Mouse (Mus musculus) hematopoietic stem cell, adult 5-6 weeks (primary cell): ENCODE measurements around the gene Apon. TPM values are rescaled to one million over a fixed set of nuclear protein-coding genes. Genes with fewer than 3 reads are reported as not detected.
A peak's percentile ranks its signal among the peaks of the same experiment; 100 is the strongest.

Source experiments
- ATAC-seq, 2 experiments: fragments of 125-278 bp in 1 of 2; replicated peaks in 1 of 2; 2 replicates each; pipeline ENCODE4 v1.8.0; 2016 to 2017; ENCODE audit warnings: inconsistent platforms in 2 of 2, mild to moderate bottlenecking in 2 of 2, moderate number of reproducible peaks in 2 of 2, low read depth in 1 of 2, moderate TSS enrichment in 1 of 2; ENCODE audit not compliant: low FRiP score in 2 of 2, poor library complexity in 2 of 2, severe bottlenecking in 2 of 2, insufficient read depth in 1 of 2, low TSS enrichment in 1 of 2
- total RNA-seq: library from RNA; stranded (forward); fragments of 172-1452, 232-1000 nt; gene quantifications from 2 replicates; pipeline ENCODE4 v1.2.3, GENCODE M21; 2017

The Apon gene
- total RNA-seq, 1 experiment from 2014 or later = not detected

DNA sequence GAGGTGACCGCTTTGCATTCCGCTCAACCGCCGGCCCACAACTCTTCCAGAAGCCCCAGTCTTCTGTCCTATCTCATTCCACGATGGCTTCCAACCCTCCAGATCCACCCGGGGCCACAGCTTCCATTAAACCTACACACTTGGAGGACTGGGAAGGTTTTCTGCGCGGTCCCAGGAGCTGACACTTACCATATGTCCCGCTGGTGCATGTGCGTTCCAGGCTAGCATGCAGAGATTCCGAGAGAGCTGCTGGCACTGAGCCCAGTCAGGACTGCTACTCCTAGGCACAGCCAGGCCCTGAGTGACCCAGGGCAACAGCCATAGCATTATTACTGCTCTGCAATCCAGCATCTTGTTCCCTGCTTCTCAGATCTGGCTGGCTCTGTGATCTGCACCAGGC lies 43.7 kb downstream of the Apon start:
- no peak for ATAC-seq

DNA sequence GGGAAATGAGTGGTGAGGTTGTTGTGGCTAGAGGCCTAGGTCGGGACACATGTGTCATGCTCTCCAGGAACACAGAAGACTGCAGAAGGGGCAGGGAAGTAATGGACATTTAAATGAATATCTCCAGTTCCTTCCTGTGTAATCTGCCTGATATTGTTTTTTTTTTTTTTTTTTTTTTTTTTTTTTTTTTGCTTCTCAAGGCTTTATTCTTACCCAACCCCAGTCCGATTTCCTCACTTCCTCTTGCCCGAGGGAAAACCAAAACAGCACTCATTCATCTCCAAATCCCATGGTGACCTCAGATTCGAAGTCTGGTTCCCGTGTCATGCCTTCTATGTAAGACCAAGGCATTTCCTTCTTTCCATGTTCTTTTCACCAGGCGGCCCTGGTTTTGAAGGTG lies 44.3 kb downstream of the Apon start:
- no peak for ATAC-seq

DNA sequence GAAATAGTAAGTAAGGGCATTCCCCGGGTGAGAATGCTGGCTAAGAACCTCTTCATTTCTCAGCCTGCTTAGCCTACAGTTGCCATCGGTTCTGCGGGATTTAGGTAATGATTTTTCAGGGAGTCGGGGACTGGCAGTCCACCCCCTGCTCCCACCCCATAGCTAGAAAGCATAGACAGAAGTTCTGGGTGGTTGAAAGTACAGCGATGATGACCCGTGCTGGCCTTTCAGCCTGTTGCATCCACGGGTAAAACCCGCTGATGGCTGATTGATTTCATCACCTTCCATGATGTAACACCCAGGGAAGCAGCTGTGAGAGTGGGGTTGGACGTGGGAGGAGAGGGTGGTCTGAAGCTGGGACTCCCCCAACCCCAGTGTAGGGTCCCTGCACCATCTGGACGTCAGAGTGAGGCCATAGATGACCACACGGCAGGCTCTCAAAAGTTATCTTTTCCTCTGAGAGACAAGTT lies 44.8 kb downstream of the Apon start, which contains the start of gene Il23a:
TSS of gene Il23a (minus strand) at position 51 of the 470 bp plus-strand sequence.
- ATAC-seq = no peak

DNA sequence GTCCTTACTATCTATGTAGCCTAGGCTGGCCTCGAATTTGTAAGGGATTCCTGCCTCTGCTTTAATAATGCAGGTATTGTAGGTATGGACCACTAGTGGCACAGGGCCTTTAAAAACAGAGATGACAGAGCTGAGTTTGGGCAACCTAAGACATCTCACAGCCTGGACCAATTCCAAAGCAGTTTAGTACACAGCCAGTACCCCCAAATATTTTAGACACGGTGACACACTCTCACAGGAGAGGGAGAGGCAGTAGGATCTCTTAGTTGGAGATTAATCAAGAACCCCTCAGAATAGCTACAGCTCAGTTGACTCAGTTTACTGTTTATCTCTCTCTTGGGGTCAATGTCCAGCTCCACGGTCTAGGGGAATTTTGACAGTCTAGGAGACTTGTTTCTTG lies 48.5 kb downstream of the Apon start:
- no peak for ATAC-seq

DNA sequence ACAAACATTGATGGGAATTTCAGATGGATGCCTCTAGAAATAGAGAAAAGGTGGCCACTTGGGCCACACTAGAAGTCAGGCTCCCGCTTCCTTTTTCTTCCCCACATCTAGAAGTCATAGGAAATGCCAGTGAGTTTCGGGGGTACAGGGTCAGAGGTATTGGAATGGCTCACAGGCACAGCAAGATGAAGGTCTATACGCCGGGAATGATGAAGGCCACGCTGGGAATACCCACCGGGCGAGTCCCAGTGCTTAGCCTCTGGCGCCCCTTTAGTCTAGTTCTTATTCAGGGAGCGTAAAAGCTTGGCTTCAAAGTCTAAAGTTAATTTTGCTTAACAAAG lies 48.9 kb downstream of the Apon start:
- peak in 1 of 2 experiments; percentile 1; a peak in 1 of 4 replicates for ATAC-seq

DNA sequence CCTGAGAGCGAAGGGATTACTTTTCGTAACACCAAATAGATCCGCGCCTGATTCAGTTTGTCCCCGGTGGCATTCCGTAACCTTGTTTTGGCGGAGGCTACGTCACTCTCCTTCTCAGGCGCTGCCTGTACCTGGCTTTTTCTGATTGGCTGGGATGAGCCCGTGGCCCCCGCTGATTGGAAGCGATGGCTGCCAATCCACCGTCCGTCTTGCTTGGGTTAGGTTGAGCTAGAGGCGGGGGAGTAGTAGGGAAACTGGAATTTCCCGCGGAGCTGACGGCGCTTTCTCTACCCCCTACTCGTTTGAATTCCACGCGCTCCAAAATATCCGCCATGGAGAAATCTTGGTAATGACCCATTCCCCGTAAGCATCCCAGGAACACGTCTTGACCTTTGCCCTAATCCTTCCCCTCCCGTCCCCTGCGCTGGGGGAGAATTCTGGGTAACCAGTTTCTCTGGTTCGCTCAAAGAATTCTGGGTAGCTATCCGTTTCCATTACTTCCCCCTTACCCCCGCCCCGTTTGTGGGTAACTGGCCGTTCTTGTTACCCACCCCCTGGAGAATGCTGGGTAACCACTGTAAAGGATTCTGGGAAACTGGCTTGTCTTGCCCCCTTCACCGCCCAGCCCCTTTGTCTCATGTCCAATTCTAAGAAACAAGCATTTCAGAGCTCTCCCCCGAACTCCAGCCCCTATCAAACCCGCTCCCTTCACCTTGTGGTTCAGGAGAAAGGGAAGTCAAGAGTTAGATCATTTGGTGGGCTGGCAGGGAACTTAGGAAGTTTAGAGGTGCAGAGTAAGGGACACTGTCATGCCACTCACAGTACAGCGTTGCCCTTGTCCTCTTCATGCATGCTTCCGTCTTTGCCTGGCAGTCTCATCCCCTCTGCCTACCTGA lies 49.5 kb downstream of the Apon start, which contains the start of gene Pan2:
TSS of gene Pan2 (plus strand) at position 210 of the 896 bp plus-strand sequence.
- peak; percentile 97 for ATAC-seq

Other genes starting within 250 kb of the Apon start
- gene Hsd17b6, start 246.5 kb upstream of the Apon start, total RNA-seq = not detected in 2 replicates
- 108 and 113 TPM in 2 replicates for gene Prim1, start 238.9 kb upstream of the Apon start, total RNA-seq
- gene Naca, start 218.5 kb upstream of the Apon start, total RNA-seq = 2,160 and 2,701 TPM in 2 replicates
- gene Ptges3, start 195.1 kb upstream of the Apon start, total RNA-seq = 249 and 336 TPM in 2 replicates
- gene Atp5b, start 170.8 kb upstream of the Apon start, total RNA-seq = 1,271 and 2,840 TPM in 2 replicates
- gene Baz2a, start 162.5 kb upstream of the Apon start, total RNA-seq = 17.8 and 23.1 TPM in 2 replicates
- gene Rbms2, start 73.8 kb upstream of the Apon start, total RNA-seq = 6.9 and 9.3 TPM in 2 replicates
- gene Gls2, start 59.6 kb upstream of the Apon start, total RNA-seq = 0.38 and 0.79 TPM in 2 replicates
- 10.3 and 11.9 TPM in 2 replicates for gene Spryd4, start 42.3 kb upstream of the Apon start, total RNA-seq
- gene Mip, start 28.3 kb upstream of the Apon start, total RNA-seq = 0.69 TPM in 1 of 2 replicates, not detected in the other
- 52.8 and 60.3 TPM in 2 replicates for gene Timeless, start 22.0 kb upstream of the Apon start, total RNA-seq
- gene Apof, start 14.6 kb downstream of the Apon start, total RNA-seq = not detected in 2 replicates
- gene Stat2, start 16.5 kb downstream of the Apon start, total RNA-seq = 12.3 and 18.1 TPM in 2 replicates
- gene Il23a, start 44.7 kb downstream of the Apon start, total RNA-seq = 1.1 TPM in 1 of 2 replicates, not detected in the other
- gene Pan2, start 49.2 kb downstream of the Apon start, total RNA-seq = 12.7 and 16.9 TPM in 2 replicates
- 106 and 135 TPM in 2 replicates for gene Cnpy2, start 68.4 kb downstream of the Apon start, total RNA-seq
- 69.8 and 79.5 TPM in 2 replicates for gene Cs, start 83.6 kb downstream of the Apon start, total RNA-seq
- gene Coq10a, start 114.9 kb downstream of the Apon start, total RNA-seq = 8.1 and 8.7 TPM in 2 replicates
- gene Ankrd52, start 123.0 kb downstream of the Apon start, total RNA-seq = 8.9 and 12.1 TPM in 2 replicates
- not detected in 2 replicates for gene Slc39a5, start 147.1 kb downstream of the Apon start, total RNA-seq
- 57.0 and 106 TPM in 2 replicates for gene Nabp2, start 157.4 kb downstream of the Apon start, total RNA-seq
- 18.4 and 20.7 TPM in 2 replicates for gene Rnf41, start 157.6 kb downstream of the Apon start, total RNA-seq
- gene Smarcc2, start 205.2 kb downstream of the Apon start, total RNA-seq = 83.2 and 92.7 TPM in 2 replicates
- gene Myl6, start 240.0 kb downstream of the Apon start, total RNA-seq = 988 and 1,295 TPM in 2 replicates
- gene Myl6b, start 244.6 kb downstream of the Apon start, total RNA-seq = 1.3 and 3.9 TPM in 2 replicates